Mouse (Mus musculus): ENCODE results near the gene Rap1gap.

Gene Rap1gap

GRCm38 (mm10) chr4:137724766-137725165 lies 60.2 kb downstream of the Rap1gap start:
- DNase-seq: peak; percentile 49

- DNase-seq: no peak
These were observed 61.1 kb downstream of the Rap1gap start for GRCm38 (mm10) chr4:137725541-137726145.

GRCm38 (mm10) chr4:137726739-137727505 lies 62.4 kb downstream of the Rap1gap start:
- peak; percentile 40 for DNase-seq

GRCm38 (mm10) chr4:137727506-137728187 lies 63.1 kb downstream of the Rap1gap start:
- DNase-seq: no peak

- DNase-seq: peak; percentile 68
These were observed 64.1 kb downstream of the Rap1gap start for GRCm38 (mm10) chr4:137728399-137729154.

- no peak for DNase-seq
These were observed 64.8 kb downstream of the Rap1gap start for GRCm38 (mm10) chr4:137729155-137729855.

- peak; percentile 88 for DNase-seq
These were observed 65.6 kb downstream of the Rap1gap start for GRCm38 (mm10) chr4:137730134-137730533.

- DNase-seq: no peak
These were observed 66.2 kb downstream of the Rap1gap start for GRCm38 (mm10) chr4:137730757-137731156.

GRCm38 (mm10) chr4:137731891-137732290 lies 67.4 kb downstream of the Rap1gap start:
- DNase-seq: no peak

GRCm38 (mm10) chr4:137732361-137732760 lies 67.8 kb downstream of the Rap1gap start:
- DNase-seq: no peak

GRCm38 (mm10) chr4:137732962-137733361 lies 68.4 kb downstream of the Rap1gap start:
- DNase-seq: no peak

- DNase-seq: no peak
These were observed 68.9 kb downstream of the Rap1gap start for GRCm38 (mm10) chr4:137733459-137733858.

- no peak for DNase-seq
These were observed 71.7 kb downstream of the Rap1gap start for GRCm38 (mm10) chr4:137736220-137736701.

GRCm38 (mm10) chr4:137737760-137738159 lies 73.2 kb downstream of the Rap1gap start:
- DNase-seq: no peak

GRCm38 (mm10) chr4:137739151-137739923 lies 74.8 kb downstream of the Rap1gap start:
- DNase-seq: no peak

GRCm38 (mm10) chr4:137740350-137740749 lies 75.8 kb downstream of the Rap1gap start:
- DNase-seq: no peak

GRCm38 (mm10) chr4:137743791-137744190 lies 79.3 kb downstream of the Rap1gap start:
- DNase-seq: no peak

GRCm38 (mm10) chr4:137744433-137744918 lies 80.0 kb downstream of the Rap1gap start:
- DNase-seq: no peak

- DNase-seq: no peak
These were observed 82.6 kb downstream of the Rap1gap start for GRCm38 (mm10) chr4:137747091-137747490.

- DNase-seq: no peak
These were observed 83.1 kb downstream of the Rap1gap start for GRCm38 (mm10) chr4:137747590-137747989.

GRCm38 (mm10) chr4:137748726-137749125 lies 84.2 kb downstream of the Rap1gap start:
- DNase-seq: no peak
